Mouse (Mus musculus) CD4-positive, CD25-positive, alpha-beta regulatory T cell, adult 4 months (primary cell): ENCODE results near the gene Nktr. TPM values are rescaled to one million over a fixed set of nuclear protein-coding genes. Genes with fewer than 3 reads are reported as not detected.

ENCODE experiments used
- ATAC-seq: one replicate; pipeline ENCODE4 v1.8.0; 2017
- polyA plus RNA-seq, 2 experiments: library from polyadenylated mRNA; unstranded; fragments of 100-300 nt; shearing (Covaris generic); gene quantifications; one replicate each; pipeline ENCODE4 v1.2.1; 2017

Gene Nktr
- polyA plus RNA-seq, result 100 to 1,000 TPM; 104 to 128 TPM

GRCm38 (mm10) chr9:121718792-121719318 is at the start of gene Nktr:
Gene Nktr (plus strand): TSS chr9:121719169.
- ATAC-seq, result peak; percentile 89

- ATAC-seq, result peak; percentile 67
These were observed 49.6 kb upstream of the Nktr start for GRCm38 (mm10) chr9:121669348-121669791.

- ATAC-seq, result no peak
These were observed 47.7 kb upstream of the Nktr start for GRCm38 (mm10) chr9:121671300-121671699.

GRCm38 (mm10) chr9:121672311-121672710 is 46.7 kb upstream of the Nktr start:
- no peak for ATAC-seq

GRCm38 (mm10) chr9:121673716-121674115 is 45.3 kb upstream of the Nktr start:
- ATAC-seq, result no peak

- ATAC-seq, result peak; percentile 93
These were observed 44.0 kb upstream of the Nktr start for GRCm38 (mm10) chr9:121675011-121675410.

GRCm38 (mm10) chr9:121675556-121675955 is 43.4 kb upstream of the Nktr start:
- peak; percentile 17 for ATAC-seq

GRCm38 (mm10) chr9:121677069-121677468 is 41.9 kb upstream of the Nktr start:
- ATAC-seq, result peak; percentile 19

- ATAC-seq, result no peak
These were observed 41.5 kb upstream of the Nktr start for GRCm38 (mm10) chr9:121677476-121677875.

- ATAC-seq, result no peak
These were observed 39.4 kb upstream of the Nktr start for GRCm38 (mm10) chr9:121679549-121679948.

GRCm38 (mm10) chr9:121681191-121681590 is 37.8 kb upstream of the Nktr start:
- ATAC-seq, result no peak

- ATAC-seq, result peak; percentile 88
These were observed 36.8 kb upstream of the Nktr start for GRCm38 (mm10) chr9:121682037-121682680.

- no peak for ATAC-seq
These were observed 34.3 kb upstream of the Nktr start for GRCm38 (mm10) chr9:121684702-121685101.

GRCm38 (mm10) chr9:121690200-121690651 is 28.7 kb upstream of the Nktr start:
- ATAC-seq, result no peak

GRCm38 (mm10) chr9:121690734-121691133 is 28.2 kb upstream of the Nktr start:
- no peak for ATAC-seq

GRCm38 (mm10) chr9:121694736-121695135 is 24.2 kb upstream of the Nktr start:
- ATAC-seq, result no peak

- ATAC-seq, result no peak
These were observed 22.3 kb upstream of the Nktr start for GRCm38 (mm10) chr9:121696626-121697025.

GRCm38 (mm10) chr9:121697150-121698049 is 21.6 kb upstream of the Nktr start:
- ATAC-seq, result no peak

- ATAC-seq, result no peak
These were observed 14.7 kb upstream of the Nktr start for GRCm38 (mm10) chr9:121704261-121704645.

GRCm38 (mm10) chr9:121704646-121705625 is 14.0 kb upstream of the Nktr start, which contains the start of gene Sec22c:
Gene Sec22c (minus strand): TSS chr9:121705490.
- peak; percentile 83 for ATAC-seq

GRCm38 (mm10) chr9:121706029-121706675 is 12.8 kb upstream of the Nktr start:
- ATAC-seq, result no peak
